Mouse (Mus musculus) layer of hippocampus, postnatal 25 days (tissue): Measurements from ENCODE around the gene Olfr1305. TPM values are rescaled to one million over a fixed set of nuclear protein-coding genes. Genes with fewer than 3 reads are reported as not detected.

Experiments used
- DNase-seq, 2 experiments: peaks; one replicate each; pipeline ENCODE4 v3.0.0; 2022; ENCODE audit warnings: mixed read lengths in 2 of 2, low spot score in 1 of 2; ENCODE audit errors: extremely low spot score in 1 of 2
- total RNA-seq, 2 experiments: library from RNA; stranded (reverse); gene quantifications; 2 replicates each; pipeline ENCODE4 v1.2.3; 2021

Gene Olfr1305
- not detected for total RNA-seq

DNA sequence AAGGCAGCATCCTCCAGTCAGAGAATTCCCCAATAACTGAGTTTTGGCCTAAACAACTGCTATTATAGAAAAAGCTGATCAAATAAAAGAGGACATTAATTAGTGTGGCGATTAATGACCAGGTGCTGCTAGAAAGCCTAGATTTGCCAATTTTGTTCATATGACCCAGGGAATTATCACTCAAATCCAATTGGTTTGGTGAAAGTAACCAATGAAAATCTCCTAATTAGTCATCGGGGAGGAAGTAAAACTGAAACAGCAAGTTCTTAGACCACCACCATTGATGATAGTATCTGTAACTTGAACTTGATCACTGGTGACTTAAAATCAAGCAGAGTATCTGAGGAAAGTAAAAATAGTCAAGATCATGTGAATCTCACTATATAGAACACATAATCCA lies at the start of gene Olfr1305:
Gene Olfr1305, minus strand, starts transcription at position 101 of the 400 bp plus-strand sequence.
- no peak for DNase-seq

DNA sequence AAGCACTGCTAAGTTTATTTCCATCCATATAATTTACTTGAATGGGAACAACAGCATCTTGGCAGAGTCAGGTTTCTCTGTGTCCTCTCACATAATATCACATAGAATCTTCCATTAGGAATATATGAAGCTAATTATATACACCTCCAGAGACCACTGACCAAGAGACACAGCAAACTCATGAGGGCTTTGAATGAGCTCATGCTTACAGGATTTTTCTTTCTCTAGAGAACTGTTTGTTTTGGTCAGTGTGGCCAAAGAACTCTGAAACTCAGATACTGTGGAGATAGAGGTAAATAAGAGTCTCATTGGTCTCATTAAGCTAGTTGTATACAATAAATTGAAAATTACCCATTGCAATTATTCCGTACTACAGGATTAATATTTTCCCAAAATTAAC lies 39.2 kb upstream of the Olfr1305 start, which contains the start of gene Olfr1306:
Gene Olfr1306, minus strand, starts transcription at position 101 of the 400 bp plus-strand sequence.
- no peak for DNase-seq

DNA sequence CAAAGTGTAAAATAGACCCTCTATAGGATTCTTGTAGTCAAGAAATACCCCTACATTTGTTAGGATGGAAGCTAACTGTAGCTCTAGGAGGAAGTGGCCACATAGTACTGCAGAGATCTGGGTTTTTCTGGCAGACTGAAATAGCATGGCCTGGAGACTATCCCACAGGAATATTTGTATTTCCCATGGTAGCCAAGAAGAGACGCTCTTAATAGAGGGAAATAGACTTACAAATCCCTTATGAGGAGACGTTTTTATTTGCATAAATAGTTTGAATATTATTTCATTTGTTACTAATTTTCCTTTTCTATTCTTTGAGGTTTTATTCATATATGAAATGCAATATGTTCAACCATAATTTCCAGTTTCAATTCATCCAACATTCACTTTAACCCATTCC lies 56.7 kb downstream of the Olfr1305 start, which contains the start of gene Olfr1303:
Gene Olfr1303, minus strand, starts transcription at position 101 of the 400 bp plus-strand sequence.
- no peak for DNase-seq

Other genes with a start within 250 kb of the Olfr1305 start
- not detected for gene Olfr1298, start 227.9 kb downstream of the Olfr1305 start, total RNA-seq
- gene Olfr1299, start 215.7 kb downstream of the Olfr1305 start, total RNA-seq, result not detected
- not detected for gene Olfr1301, start 126.1 kb downstream of the Olfr1305 start, total RNA-seq
- not detected for gene Olfr1302, start 99.7 kb downstream of the Olfr1305 start, total RNA-seq
- gene Olfr1303, start 56.8 kb downstream of the Olfr1305 start, total RNA-seq, result not detected
- gene Olfr1306, start 39.1 kb upstream of the Olfr1305 start, total RNA-seq, result not detected
- under 1 TPM; 0.02 to 0.05 TPM for gene Olfr1307, start 72.3 kb upstream of the Olfr1305 start, total RNA-seq
- gene Olfr1308, start 87.8 kb upstream of the Olfr1305 start, total RNA-seq, result not detected
- gene Olfr1309, start 113.1 kb upstream of the Olfr1305 start, total RNA-seq, result not detected
- not detected for gene Olfr1310, start 135.6 kb upstream of the Olfr1305 start, total RNA-seq
- not detected for gene Olfr1311, start 147.3 kb upstream of the Olfr1305 start, total RNA-seq
- gene Olfr1312, start 173.1 kb upstream of the Olfr1305 start, total RNA-seq, result not detected
- not detected for gene Olfr1313, start 200.7 kb upstream of the Olfr1305 start, total RNA-seq
- gene Olfr1314, start 219.6 kb upstream of the Olfr1305 start, total RNA-seq, result not detected
- not detected for gene Olfr1315-ps1, start 238.3 kb upstream of the Olfr1305 start, total RNA-seq